Comparison of ENCODE assay signal across 23 mouse cellular contexts in the genomic region with DNA sequence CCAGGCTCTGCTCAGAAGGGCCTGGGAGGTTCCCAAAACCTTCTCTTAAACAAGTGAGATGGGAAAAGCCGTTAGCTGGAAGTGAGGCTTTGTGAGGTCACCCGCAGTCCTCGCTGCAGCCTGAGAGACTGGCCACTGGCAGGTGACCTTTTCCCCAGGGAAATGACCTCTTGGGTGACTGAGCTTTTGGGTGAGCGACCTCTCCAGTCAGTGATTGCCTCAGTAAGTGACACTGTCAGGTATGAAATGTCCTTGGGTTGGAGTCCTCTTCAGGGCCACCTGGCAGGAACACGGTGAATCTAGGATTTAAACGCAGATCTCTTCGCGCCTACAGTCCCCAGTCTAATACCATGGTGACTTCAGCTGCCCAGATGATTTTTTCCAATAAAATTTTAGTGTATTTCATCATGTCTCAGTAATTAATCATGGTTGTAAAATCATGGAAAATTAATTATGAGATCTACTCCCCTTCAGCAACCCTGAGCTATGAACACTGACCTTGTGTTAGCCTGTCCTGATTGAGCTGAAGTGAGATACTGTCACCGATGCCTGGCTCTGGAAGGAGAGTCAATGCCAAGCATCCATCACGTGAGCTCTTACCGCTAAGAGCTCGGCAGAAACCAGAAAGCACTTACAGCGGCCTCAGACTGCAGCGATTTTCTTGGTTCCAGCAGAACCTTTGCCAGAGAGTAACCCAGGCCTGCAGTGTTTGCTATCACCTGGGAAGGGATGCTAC.
DNase-seq lines count a peak whose midpoint lies in the region; ATAC-seq and TF ChIP-seq lines count a peak whose summit lies in the region.
"Had no signal": no experiment of that assay in that cellular context is flagged by ENCODE, and none has a peak within 500 bp of the region (broad histone marks: within the 10 kb centered on the region; RNA-seq: fewer than 3 reads in every experiment).

No protein-coding gene starts in this region.

- H3K9ac ChIP-seq in heart, embryonic 12.5 days, result no peak overlapping the region
- no peak overlapping the region for H3K9ac ChIP-seq in liver, postnatal 0 days (replicated peaks)
- no peak overlapping the region for H3K9ac ChIP-seq in liver, embryonic 12.5 days
- H3K9ac ChIP-seq in embryonic facial prominence, embryonic 13.5 days, result no peak overlapping the region
- H3K9ac ChIP-seq in neural tube, embryonic 14.5 days (replicated peaks; ENCODE audit: low read depth, low read length), result no peak overlapping the region
- H3K9ac ChIP-seq: hindbrain, embryonic 14.5 days; intestine, embryonic 15.5 days; lung, embryonic 14.5 days had no signal

- H3K4me3 ChIP-seq in heart, embryonic 10.5 days, result no peak overlapping the region
- no peak overlapping the region for H3K4me3 ChIP-seq in heart, embryonic 12.5 days
- H3K4me3 ChIP-seq in liver, postnatal 0 days (ENCODE audit: low read depth, low read length), result no peak overlapping the region
- no peak overlapping the region for H3K4me3 ChIP-seq in liver, embryonic 12.5 days
- H3K4me3 ChIP-seq in embryonic facial prominence, embryonic 13.5 days, result no peak overlapping the region
- no peak overlapping the region for H3K4me3 ChIP-seq in neural tube, embryonic 14.5 days (ENCODE audit: low read depth, low read length)
- H3K4me3 ChIP-seq: intestine, embryonic 15.5 days; left cerebral cortex, adult 2 months had no signal

- H3K4me2 ChIP-seq in heart, embryonic 12.5 days, result no peak overlapping the region
- H3K4me2 ChIP-seq in liver, postnatal 0 days (ENCODE audit: low read depth, low read length), result no peak overlapping the region
- H3K4me2 ChIP-seq in liver, embryonic 12.5 days, result no peak overlapping the region
- no peak overlapping the region for H3K4me2 ChIP-seq in embryonic facial prominence, embryonic 13.5 days
- H3K4me2 ChIP-seq in neural tube, embryonic 14.5 days (ENCODE audit: low read depth, low read length), result no peak overlapping the region
- H3K4me2 ChIP-seq: hindbrain, embryonic 14.5 days; intestine, embryonic 15.5 days; lung, embryonic 14.5 days; midbrain, embryonic 11.5 days had no signal

- no peak for DNase-seq in heart, embryonic 10.5 days (ENCODE audit: low spot score)
- peak; percentile 33 for DNase-seq in liver, postnatal 0 days
- DNase-seq in kidney, postnatal 14 days, result no peak
- DNase-seq: cerebellum, adult 8-10 months; gastrocnemius, postnatal 10 days; heart, adult 11 months; kidney, adult 9 months; kidney, postnatal 4 days; layer of hippocampus, adult 9-11 months; left cerebral cortex, postnatal 4 days; lung, embryonic 14.5 days; right cerebral cortex, adult 18-20 months; thymus, postnatal 14 days had no signal

- no peaks in the 10 kb centered on the region for H3K9me3 ChIP-seq in heart, embryonic 10.5 days
- H3K9me3 ChIP-seq in heart, embryonic 12.5 days (replicated peaks), result peaks cover 8% of the 10 kb centered on the region; the same call in 1 of the 2 replicates
- no peaks in the 10 kb centered on the region for H3K9me3 ChIP-seq in liver, postnatal 0 days (ENCODE audit: low read length)
- no peaks in the 10 kb centered on the region for H3K9me3 ChIP-seq in liver, embryonic 12.5 days (replicated peaks)
- H3K9me3 ChIP-seq in embryonic facial prominence, embryonic 13.5 days, result peaks cover 7% of the 10 kb centered on the region; the same call in 1 of the 2 replicates
- no peaks in the 10 kb centered on the region for H3K9me3 ChIP-seq in neural tube, embryonic 14.5 days (ENCODE audit: control insufficient read depth, low read length)
- H3K9me3 ChIP-seq: intestine, embryonic 15.5 days had no signal

- peaks cover 25% of the 10 kb centered on the region for H3K4me1 ChIP-seq in heart, embryonic 10.5 days
- H3K4me1 ChIP-seq in heart, embryonic 12.5 days (replicated peaks), result peaks cover 9% of the 10 kb centered on the region
- peaks cover 14% of the 10 kb centered on the region for H3K4me1 ChIP-seq in liver, postnatal 0 days (ENCODE audit: insufficient read depth)
- 0 out of 2 replicates have a peak, but pooled peaks cover 2% of the 10 kb centered on the region for H3K4me1 ChIP-seq in liver, embryonic 12.5 days
- peaks cover 16% of the 10 kb centered on the region for H3K4me1 ChIP-seq in embryonic facial prominence, embryonic 13.5 days
- 0 out of 2 replicates have a peak, but pooled peaks cover 2% of the 10 kb centered on the region for H3K4me1 ChIP-seq in neural tube, embryonic 14.5 days (ENCODE audit: control insufficient read depth, insufficient read depth, low read length)

- H3K27me3 ChIP-seq in heart, embryonic 10.5 days (ENCODE audit: insufficient read depth, poor library complexity, severe bottlenecking), result no peaks in the 10 kb centered on the region
- no peaks in the 10 kb centered on the region for H3K27me3 ChIP-seq in heart, embryonic 12.5 days (replicated peaks)
- no peaks in the 10 kb centered on the region for H3K27me3 ChIP-seq in liver, postnatal 0 days (ENCODE audit: insufficient read depth, low read length)
- no peaks in the 10 kb centered on the region for H3K27me3 ChIP-seq in liver, embryonic 12.5 days (replicated peaks)
- no peaks in the 10 kb centered on the region for H3K27me3 ChIP-seq in embryonic facial prominence, embryonic 13.5 days
- no peaks in the 10 kb centered on the region for H3K27me3 ChIP-seq in neural tube, embryonic 14.5 days (ENCODE audit: control insufficient read depth, insufficient read depth, low read length)
- H3K27me3 ChIP-seq: intestine, embryonic 15.5 days had no signal

- no peaks in the 10 kb centered on the region for H3K36me3 ChIP-seq in heart, embryonic 10.5 days
- no peaks in the 10 kb centered on the region for H3K36me3 ChIP-seq in heart, embryonic 12.5 days
- H3K36me3 ChIP-seq in liver, postnatal 0 days (replicated peaks; ENCODE audit: insufficient read depth, low read length), result no peaks in the 10 kb centered on the region
- no peaks in the 10 kb centered on the region for H3K36me3 ChIP-seq in liver, embryonic 12.5 days
- no peaks in the 10 kb centered on the region for H3K36me3 ChIP-seq in embryonic facial prominence, embryonic 13.5 days
- H3K36me3 ChIP-seq in neural tube, embryonic 14.5 days (ENCODE audit: control insufficient read depth, insufficient read depth, low read length), result no peaks in the 10 kb centered on the region
- H3K36me3 ChIP-seq: intestine, embryonic 15.5 days had no signal

- TF ChIP-seq CTCF in liver, postnatal 0 days (IDR thresholded peaks at IDR 0.05; ENCODE audit: low read depth), result no peak

- 74% methylated on average over 14 of the region's 14 CpGs for WGBS in heart, embryonic 10.5 days
- 66% methylated on average over 14 of the region's 14 CpGs for WGBS in heart, embryonic 12.5 days
- WGBS in liver, postnatal 0 days (ENCODE audit: insufficient replicate concordance), result 66% methylated on average over 14 of the region's 14 CpGs
- 69% methylated on average over 14 of the region's 14 CpGs for WGBS in liver, embryonic 12.5 days (ENCODE audit: insufficient replicate concordance)
- WGBS in embryonic facial prominence, embryonic 13.5 days, result 75% methylated on average over 14 of the region's 14 CpGs
- 68% methylated on average over 14 of the region's 14 CpGs for WGBS in neural tube, embryonic 14.5 days

- no peak for TF ChIP-seq EP300 in liver, postnatal 0 days (IDR thresholded peaks at IDR 0.05; ENCODE audit: low read depth)

- ATAC-seq in heart, embryonic 12.5 days (ENCODE audit: insufficient number of reproducible peaks, low FRiP score), result no peak
- peak; percentile 52 for ATAC-seq in liver, postnatal 0 days
- no peak for ATAC-seq in liver, embryonic 12.5 days
- ATAC-seq in embryonic facial prominence, embryonic 13.5 days (ENCODE audit: insufficient number of reproducible peaks, insufficient read depth, low FRiP score, low TSS enrichment, low read depth), result no peak
- ATAC-seq in neural tube, embryonic 14.5 days (ENCODE audit: low read depth), result peak; percentile 54; the same call in 1 of the 2 replicates
- ATAC-seq: forebrain, embryonic 14.5 days; intestine, embryonic 15.5 days had no signal

- 0 out of 2 replicates have a peak overlapping the region, but pooled peaks have one; percentile 52 for H3K27ac ChIP-seq in heart, embryonic 10.5 days
- H3K27ac ChIP-seq in heart, embryonic 12.5 days (ENCODE audit: poor library complexity, severe bottlenecking), result no peak overlapping the region
- 0 out of 2 replicates have a peak overlapping the region, but pooled peaks have one; percentile 12 for H3K27ac ChIP-seq in liver, postnatal 0 days (ENCODE audit: low read depth)
- no peak overlapping the region for H3K27ac ChIP-seq in liver, embryonic 12.5 days
- H3K27ac ChIP-seq in embryonic facial prominence, embryonic 13.5 days, result 0 out of 2 replicates have a peak overlapping the region, but pooled peaks have one; percentile 22
- H3K27ac ChIP-seq in neural tube, embryonic 14.5 days (ENCODE audit: low read depth, low read length), result no peak overlapping the region
- H3K27ac ChIP-seq: hindbrain, embryonic 14.5 days; intestine, embryonic 15.5 days; left cerebral cortex, adult 2 months; macrophage had no signal

Comparison
In these comparisons a context has a peak if more than half of its experiments do, and no peak if none do; other contexts are left out.
1. H3K27ac ChIP-seq: peak in heart, embryonic 10.5 days (single experiment), liver, postnatal 0 days (single experiment) and embryonic facial prominence, embryonic 13.5 days (single experiment); none in heart, embryonic 12.5 days (single experiment), liver, embryonic 12.5 days (single experiment) and neural tube, embryonic 14.5 days (single experiment).
2. ATAC-seq: peak in liver, postnatal 0 days (single experiment) and neural tube, embryonic 14.5 days (single experiment); none in heart, embryonic 12.5 days (single experiment), liver, embryonic 12.5 days (single experiment) and embryonic facial prominence, embryonic 13.5 days (single experiment).